Mouse (Mus musculus): ENCODE data around the gene R3hdm1.

DNA sequence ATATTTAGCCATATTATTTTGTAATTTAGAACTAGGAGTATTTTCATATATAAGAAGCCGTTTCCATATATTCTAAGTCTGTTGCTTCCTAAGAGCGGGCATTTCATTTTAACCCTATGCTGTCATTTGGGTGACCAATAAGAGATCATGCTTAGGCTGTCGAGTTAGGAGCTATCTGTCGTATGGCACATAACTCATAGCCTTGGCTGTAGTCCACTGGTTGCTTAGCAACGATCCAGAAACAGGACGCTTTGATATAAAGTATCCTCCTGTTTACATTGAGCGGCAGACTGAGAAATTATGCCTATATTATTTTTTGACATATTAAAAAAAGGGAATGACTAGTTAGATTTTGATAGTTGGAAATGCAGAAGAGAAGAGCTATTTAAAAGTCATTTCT lies 89.3 kb downstream of the R3hdm1 start:
- TF ChIP-seq CTCF (IDR thresholded peaks at IDR 0.05; ENCODE audit: control insufficient read depth, insufficient read depth, insufficient replicate concordance, low read depth, low read length): no peak
- TF ChIP-seq POLR2A (IDR thresholded peaks at IDR 0.05; ENCODE audit: control insufficient read depth, low read depth, low read length): no peak
